Mouse (Mus musculus) hindbrain, embryonic 16.5 days (tissue): Measurements from ENCODE around the gene Fam20a. TPM values are rescaled to one million over a fixed set of nuclear protein-coding genes. Genes with fewer than 3 reads are reported as not detected.

Source experiments
- ATAC-seq: fragments of 200-750 bp; cut with Nextera tagmentation; 2 replicates; pipeline ENCODE4 v1.8.0; 2017; ENCODE audit warnings: moderate TSS enrichment, moderate library complexity
- H3K27ac ChIP-seq: fragments of 300-500 bp; sonication (generic); 2 replicates; pipeline ENCODE4 v1.5.1; 2014; ENCODE audit warnings: low read depth, mild to moderate bottlenecking, control low read depth, low read length, moderate library complexity
- H3K27me3 ChIP-seq: fragments of 300-500 bp; sonication (generic); replicated peaks from 2 replicates; pipeline ENCODE4 v1.6.1; 2014; ENCODE audit warnings: low read length; ENCODE audit not compliant: control insufficient read depth, insufficient read depth
- H3K36me3 ChIP-seq: fragments of 300-500 bp; sonication (generic); 2 replicates; pipeline ENCODE4 v1.6.1; 2014; ENCODE audit warnings: mild to moderate bottlenecking, low read length, moderate library complexity, mixed read lengths; ENCODE audit not compliant: control insufficient read depth, insufficient read depth
- H3K4me1 ChIP-seq: fragments of 300-500 bp; sonication (generic); 2 replicates; pipeline ENCODE4 v1.6.1; 2014; ENCODE audit warnings: low read depth, low read length; ENCODE audit not compliant: control insufficient read depth, insufficient read depth
- H3K4me2 ChIP-seq: fragments of 300-500 bp; sonication (generic); 2 replicates; pipeline ENCODE4 v1.6.1; 2014; ENCODE audit warnings: mild to moderate bottlenecking, low read length, control low read depth, moderate library complexity
- H3K4me3 ChIP-seq: fragments of 300-500 bp; sonication (generic); 2 replicates; pipeline ENCODE4 v1.5.1; 2014; ENCODE audit warnings: mild to moderate bottlenecking, low read length, control low read depth, moderate library complexity
- H3K9ac ChIP-seq: fragments of 300-500 bp; sonication (generic); 2 replicates; pipeline ENCODE4 v1.6.1; 2014; ENCODE audit warnings: low read depth, mild to moderate bottlenecking, control low read depth, low read length, moderate library complexity
- H3K9me3 ChIP-seq: fragments of 300-500 bp; sonication (generic); 2 replicates; pipeline ENCODE4 v1.6.1; 2014; ENCODE audit warnings: mild to moderate bottlenecking, low read length, moderate library complexity; ENCODE audit not compliant: control insufficient read depth
- WGBS: fragments of 180-500 bp; shearing (Covaris S2); extraction: QIAGEN DNeasy Blood & Tissue Kit; methylation state at CpG from one replicate; pipeline ENCODE4 v1.1.7; 2014; 5-methylcytosine and 5-hydroxymethylcytosine counted together
- polyA plus RNA-seq: library from polyadenylated mRNA; unstranded; fragments of >200 nt; fragmentation: Nextera tagmentation; extraction: Ambion mirVana; gene quantifications from 2 replicates; pipeline ENCODE4 v1.2.1, GENCODE M21; 2015

Fam20a gene
- 7.2 and 7.9 TPM in 2 replicates for polyA plus RNA-seq

GRCm38 (mm10) chr11:109721781-109722446 is at the start of gene Fam20a:
Gene Fam20a (minus strand): TSS chr11:109722279.
- Histone ChIP-seq H3K9me3 (no peaks in the 10 kb centered on the region), H3K4me1 (peaks cover 17% of the 10 kb centered on the region), H3K36me3 (no peaks in the 10 kb centered on the region), H3K27me3 (no peaks in the 10 kb centered on the region), H3K9ac (peak within 1 kb of the TSS; percentile 64), H3K27ac (peak within 1 kb of the TSS; percentile 49), H3K4me2 (peak within 1 kb of the TSS; percentile 98), H3K4me3 (peak within 1 kb of the TSS; percentile 54)
- peak; percentile 80 for ATAC-seq
- WGBS = 1% methylated on average over 31 of the region's 31 CpGs

GRCm38 (mm10) chr11:109771381-109771780 is 49.3 kb upstream of the Fam20a start:
- H3K36me3 ChIP-seq = no peaks in the 10 kb centered on the region
- no peak for ATAC-seq
- no peaks in the 10 kb centered on the region for H3K4me1 ChIP-seq
- 89% methylated on average over 1 of the region's 1 CpGs for WGBS
- no peak overlapping the region for H3K9ac ChIP-seq
- H3K4me2 ChIP-seq = no peak overlapping the region
- no peaks in the 10 kb centered on the region for H3K27me3 ChIP-seq
- no peak overlapping the region for H3K4me3 ChIP-seq
- no peaks in the 10 kb centered on the region for H3K9me3 ChIP-seq
- no peak overlapping the region for H3K27ac ChIP-seq

- Histone ChIP-seq H3K27me3 (no peaks in the 10 kb centered on the region), H3K27ac (no peak overlapping the region), H3K9ac (no peak overlapping the region), H3K9me3 (no peaks in the 10 kb centered on the region), H3K36me3 (no peaks in the 10 kb centered on the region), H3K4me2 (no peak overlapping the region), H3K4me3 (no peak overlapping the region), H3K4me1 (no peaks in the 10 kb centered on the region)
- WGBS = 76% methylated on average over 14 of the region's 14 CpGs
- ATAC-seq = no peak
Observed at GRCm38 (mm10) chr11:109770185-109770584, 48.1 kb upstream of the Fam20a start.

GRCm38 (mm10) chr11:109769091-109769490 is 47.0 kb upstream of the Fam20a start:
- Histone ChIP-seq H3K4me3 (no peak overlapping the region), H3K4me2 (no peak overlapping the region), H3K4me1 (no peaks in the 10 kb centered on the region), H3K36me3 (no peaks in the 10 kb centered on the region), H3K27me3 (no peaks in the 10 kb centered on the region), H3K9me3 (no peaks in the 10 kb centered on the region), H3K9ac (no peak overlapping the region), H3K27ac (no peak overlapping the region)
- 82% methylated on average over 5 of the region's 5 CpGs for WGBS
- ATAC-seq = no peak

GRCm38 (mm10) chr11:109760063-109760462 is 38.0 kb upstream of the Fam20a start:
- no peak overlapping the region for H3K4me2 ChIP-seq
- H3K27ac ChIP-seq = no peak overlapping the region
- H3K27me3 ChIP-seq = no peaks in the 10 kb centered on the region
- WGBS = 94% methylated on average over 7 of the region's 7 CpGs
- no peak overlapping the region for H3K9ac ChIP-seq
- no peaks in the 10 kb centered on the region for H3K36me3 ChIP-seq
- ATAC-seq = no peak
- no peaks in the 10 kb centered on the region for H3K9me3 ChIP-seq
- no peaks in the 10 kb centered on the region for H3K4me1 ChIP-seq
- H3K4me3 ChIP-seq = no peak overlapping the region

- H3K27ac ChIP-seq = no peak overlapping the region
- H3K27me3 ChIP-seq = no peaks in the 10 kb centered on the region
- no peaks in the 10 kb centered on the region for H3K4me1 ChIP-seq
- no peak for ATAC-seq
- 95% methylated on average over 2 of the region's 2 CpGs for WGBS
- H3K9ac ChIP-seq = no peak overlapping the region
- H3K9me3 ChIP-seq = no peaks in the 10 kb centered on the region
- H3K4me2 ChIP-seq = no peak overlapping the region
- H3K4me3 ChIP-seq = no peak overlapping the region
- no peaks in the 10 kb centered on the region for H3K36me3 ChIP-seq
Observed at GRCm38 (mm10) chr11:109758616-109759215, 36.6 kb upstream of the Fam20a start.

GRCm38 (mm10) chr11:109754105-109754602 is 32.1 kb upstream of the Fam20a start:
- 76% methylated on average over 7 of the region's 7 CpGs for WGBS
- no peaks in the 10 kb centered on the region for H3K36me3 ChIP-seq
- H3K4me3 ChIP-seq = no peak overlapping the region
- H3K9me3 ChIP-seq = no peaks in the 10 kb centered on the region
- H3K4me1 ChIP-seq = peaks cover 6% of the 10 kb centered on the region
- ATAC-seq = peak; percentile 96
- H3K27ac ChIP-seq = no peak overlapping the region
- no peak overlapping the region for H3K4me2 ChIP-seq
- no peak overlapping the region for H3K9ac ChIP-seq
- H3K27me3 ChIP-seq = no peaks in the 10 kb centered on the region

GRCm38 (mm10) chr11:109751636-109752603 is 29.8 kb upstream of the Fam20a start:
- Histone ChIP-seq H3K36me3 (no peaks in the 10 kb centered on the region), H3K4me3 (no peak overlapping the region), H3K27ac (no peak overlapping the region), H3K4me2 (peak overlapping the region; percentile 17; the same call in 1 of the 2 replicates), H3K9ac (no peak overlapping the region), H3K9me3 (no peaks in the 10 kb centered on the region), H3K4me1 (peaks cover 6% of the 10 kb centered on the region), H3K27me3 (no peaks in the 10 kb centered on the region)
- WGBS = 39% methylated on average over 12 of the region's 12 CpGs
- ATAC-seq = no peak

- 71% methylated on average over 4 of the region's 4 CpGs for WGBS
- H3K36me3 ChIP-seq = no peaks in the 10 kb centered on the region
- no peak overlapping the region for H3K27ac ChIP-seq
- H3K9me3 ChIP-seq = no peaks in the 10 kb centered on the region
- H3K27me3 ChIP-seq = no peaks in the 10 kb centered on the region
- no peak overlapping the region for H3K4me3 ChIP-seq
- no peak overlapping the region for H3K9ac ChIP-seq
- ATAC-seq = no peak
- no peaks in the 10 kb centered on the region for H3K4me1 ChIP-seq
- H3K4me2 ChIP-seq = no peak overlapping the region
Observed at GRCm38 (mm10) chr11:109745210-109745609, 23.1 kb upstream of the Fam20a start.
